Mouse (Mus musculus) ES-Bruce4 (cell line): ENCODE data around the gene Casz1. TPM values are rescaled to one million over a fixed set of nuclear protein-coding genes. Genes with fewer than 3 reads are reported as not detected.

Experiments used
- H3K27ac ChIP-seq: 2 replicates; pipeline ENCODE4 v1.5.1; 2012; ENCODE audit warnings: low read length, inconsistent platforms; ENCODE audit not compliant: insufficient read depth
- H3K27me3 ChIP-seq: 2 replicates; pipeline ENCODE4 v1.6.1; 2012; ENCODE audit warnings: mild to moderate bottlenecking, low read length, inconsistent platforms; ENCODE audit not compliant: control insufficient read depth, poor library complexity, insufficient read depth, severe bottlenecking
- H3K36me3 ChIP-seq: 2 replicates; pipeline ENCODE4 v1.6.1; 2012; ENCODE audit warnings: inconsistent platforms, mild to moderate bottlenecking, low read length, moderate library complexity; ENCODE audit not compliant: control insufficient read depth, poor library complexity, insufficient read depth, severe bottlenecking
- H3K4me1 ChIP-seq: one replicate; pipeline ENCODE4 v1.8.1; 2011; ENCODE audit warnings: low read length; ENCODE audit not compliant: control insufficient read depth, insufficient read depth
- H3K4me3 ChIP-seq: 2 replicates; pipeline ENCODE4 v1.5.1; 2011; ENCODE audit warnings: low read depth, mild to moderate bottlenecking, low read length
- H3K9ac ChIP-seq: 2 replicates; pipeline ENCODE4 v1.6.1; 2012; ENCODE audit warnings: low read depth, mild to moderate bottlenecking, inconsistent platforms; ENCODE audit not compliant: poor library complexity, severe bottlenecking
- H3K9me3 ChIP-seq: replicated peaks from 2 replicates; pipeline ENCODE4 v1.6.1; 2012; ENCODE audit warnings: mild to moderate bottlenecking, low read length, inconsistent platforms; ENCODE audit not compliant: control insufficient read depth, poor library complexity, insufficient read depth, severe bottlenecking
- CTCF ChIP-seq: IDR thresholded peaks from one replicate; pipeline ENCODE4 v1.8.1; 2011; ENCODE audit warnings: low read depth, low read length
- EP300 ChIP-seq: IDR thresholded peaks from 2 replicates; pipeline ENCODE4 v1.6.1; 2011; ENCODE audit warnings: low read depth, low read length; ENCODE audit not compliant: insufficient read depth
- POLR2A ChIP-seq: IDR thresholded peaks from one replicate; pipeline ENCODE4 v1.8.1; 2011; ENCODE audit warnings: low read length; ENCODE audit not compliant: insufficient read depth
- polyA plus RNA-seq: library from polyadenylated mRNA; stranded (reverse); fragments of >200 nt; gene quantifications from 2 replicates; pipeline ENCODE4 v1.2.4, GENCODE M21; 2011; ENCODE audit warnings: low read depth; ENCODE audit not compliant: missing spikeins, insufficient read depth, insufficient read length

Casz1 gene
- polyA plus RNA-seq, 1 experiment, result 15.6 TPM

GRCm38 (mm10) chr4:148869566-148869965, 65.3 kb downstream of the Casz1 start:
- no peaks in the 10 kb centered on the region for H3K27me3 ChIP-seq

DNA sequence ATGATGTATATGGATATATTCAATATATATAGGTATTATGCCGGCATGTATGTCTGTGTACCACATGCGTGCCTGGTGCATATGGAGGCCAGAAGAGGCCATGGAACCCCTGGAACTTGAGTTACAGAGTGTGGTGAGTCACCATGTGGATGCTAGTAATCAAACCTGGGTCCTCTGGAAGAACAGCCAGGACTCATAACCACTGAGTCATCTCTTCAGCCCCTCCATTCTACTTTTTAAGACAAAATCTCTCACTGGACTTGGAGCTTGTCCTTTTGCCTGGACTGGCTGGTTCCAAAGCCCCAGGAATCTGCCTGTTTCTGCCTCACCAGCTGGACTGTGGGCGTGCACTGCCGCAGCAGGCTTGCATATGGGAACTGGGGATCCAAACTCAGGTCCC, 66.3 kb downstream of the Casz1 start:
- Histone ChIP-seq H3K4me1 (peaks cover 7% of the 10 kb centered on the region), H3K27me3 (no peaks in the 10 kb centered on the region), H3K4me3 (no peak overlapping the region), H3K9me3 (no peaks in the 10 kb centered on the region), H3K27ac (no peak overlapping the region), H3K36me3 (no peaks in the 10 kb centered on the region), H3K9ac (no peak overlapping the region)
- no peak for TF ChIP-seq CTCF
- TF ChIP-seq EP300, result no peak

More at GRCm38 (mm10) chr4:148869566-148869965, 65.3 kb downstream of the Casz1 start:
- Histone ChIP-seq H3K9me3 (no peaks in the 10 kb centered on the region), H3K27ac (no peak overlapping the region), H3K9ac (no peak overlapping the region), H3K4me1 (peaks cover 5% of the 10 kb centered on the region), H3K4me3 (no peak overlapping the region), H3K36me3 (no peaks in the 10 kb centered on the region)
- no peak for TF ChIP-seq CTCF
- TF ChIP-seq EP300, result no peak
- TF ChIP-seq POLR2A, result no peak

- Histone ChIP-seq H3K36me3 (no peaks in the 10 kb centered on the region), H3K27me3 (no peaks in the 10 kb centered on the region), H3K9me3 (no peaks in the 10 kb centered on the region), H3K27ac (no peak overlapping the region), H3K4me3 (no peak overlapping the region), H3K4me1 (peaks cover 6% of the 10 kb centered on the region), H3K9ac (no peak overlapping the region)
- TF ChIP-seq CTCF (no peak), EP300 (no peak), POLR2A (no peak)
These were observed 67.6 kb downstream of the Casz1 start for GRCm38 (mm10) chr4:148871751-148872334.

DNA sequence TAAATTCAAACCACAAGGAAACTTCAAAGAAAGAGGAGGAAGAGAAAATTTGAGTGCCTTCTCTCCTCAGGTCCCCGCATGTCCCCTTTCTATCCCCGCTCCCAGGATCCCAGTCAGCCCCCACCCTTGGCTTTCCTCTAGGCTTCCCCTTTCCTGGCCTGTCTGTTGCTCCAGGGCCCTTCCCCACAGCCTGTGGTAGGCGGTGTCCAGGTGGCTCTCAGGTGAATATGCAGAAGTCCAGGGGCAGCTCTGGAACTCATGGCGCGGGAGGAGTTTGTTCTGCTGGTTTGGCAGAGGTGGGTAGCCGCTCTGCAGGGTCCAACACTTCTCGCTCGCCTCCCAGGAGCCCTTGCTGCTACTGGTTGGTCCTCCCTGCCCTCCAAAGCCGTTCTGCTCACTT, 68.1 kb downstream of the Casz1 start:
- no peak overlapping the region for H3K9ac ChIP-seq
- H3K27ac ChIP-seq, result no peak overlapping the region
- no peaks in the 10 kb centered on the region for H3K36me3 ChIP-seq
- no peak overlapping the region for H3K4me3 ChIP-seq
- no peaks in the 10 kb centered on the region for H3K27me3 ChIP-seq
- peaks cover 6% of the 10 kb centered on the region for H3K4me1 ChIP-seq
- no peak for TF ChIP-seq EP300
- TF ChIP-seq CTCF, result no peak
- no peak for TF ChIP-seq POLR2A
- H3K9me3 ChIP-seq, result no peaks in the 10 kb centered on the region

DNA sequence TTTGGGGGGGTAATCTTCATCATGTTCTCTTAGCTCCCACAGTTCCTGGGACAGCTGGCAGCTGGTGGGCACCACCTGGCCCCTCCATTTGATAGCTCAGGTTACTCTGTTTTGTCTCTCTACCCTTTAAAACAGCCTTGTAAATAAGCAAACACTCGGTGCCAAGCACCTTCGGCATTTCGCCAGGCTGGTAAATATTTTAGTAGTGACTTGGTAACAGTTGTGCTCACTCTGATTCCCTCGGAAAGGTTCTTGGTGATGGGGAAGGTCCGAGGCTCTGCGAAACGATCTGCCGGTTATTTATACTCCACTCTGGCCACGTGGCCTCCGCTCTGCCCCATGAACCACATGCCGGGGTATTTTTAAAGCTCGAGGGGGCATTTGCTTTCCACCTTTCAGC, 68.6 kb downstream of the Casz1 start:
- no peak overlapping the region for H3K9ac ChIP-seq
- H3K4me3 ChIP-seq, result no peak overlapping the region
- H3K4me1 ChIP-seq, result peaks cover 6% of the 10 kb centered on the region
- no peak for TF ChIP-seq CTCF
- TF ChIP-seq EP300, result no peak
- TF ChIP-seq POLR2A, result no peak
- no peaks in the 10 kb centered on the region for H3K36me3 ChIP-seq
- no peaks in the 10 kb centered on the region for H3K27me3 ChIP-seq
- no peaks in the 10 kb centered on the region for H3K9me3 ChIP-seq
- H3K27ac ChIP-seq, result no peak overlapping the region

GRCm38 (mm10) chr4:148876166-148876565, 71.9 kb downstream of the Casz1 start:
- Histone ChIP-seq H3K4me3 (no peak overlapping the region), H3K9ac (no peak overlapping the region), H3K9me3 (no peaks in the 10 kb centered on the region), H3K4me1 (peaks cover 13% of the 10 kb centered on the region), H3K27ac (no peak overlapping the region), H3K36me3 (no peaks in the 10 kb centered on the region), H3K27me3 (no peaks in the 10 kb centered on the region)
- TF ChIP-seq EP300, result no peak
- no peak for TF ChIP-seq POLR2A
- no peak for TF ChIP-seq CTCF
